Mouse (Mus musculus): ENCODE results near the gene Efcab11.

Efcab11 gene

DNA sequence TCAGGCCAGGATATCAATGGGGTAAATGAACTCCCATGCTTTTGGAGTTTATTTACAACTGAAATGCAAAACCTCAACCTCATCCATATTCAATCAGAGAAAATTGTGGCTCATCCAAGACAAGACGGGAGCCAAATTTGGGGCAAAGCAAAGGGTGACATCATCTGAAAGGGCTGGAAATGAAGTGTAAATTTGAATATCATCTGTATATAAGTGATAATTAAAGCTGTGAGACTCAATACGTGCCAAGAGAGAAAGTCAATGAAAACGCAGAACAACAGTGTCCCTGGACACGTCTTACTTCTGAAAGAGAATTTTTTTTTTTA, 212.4 kb downstream of the Efcab11 start:
- no peak for DNase-seq (ENCODE audit: low spot score)

DNA sequence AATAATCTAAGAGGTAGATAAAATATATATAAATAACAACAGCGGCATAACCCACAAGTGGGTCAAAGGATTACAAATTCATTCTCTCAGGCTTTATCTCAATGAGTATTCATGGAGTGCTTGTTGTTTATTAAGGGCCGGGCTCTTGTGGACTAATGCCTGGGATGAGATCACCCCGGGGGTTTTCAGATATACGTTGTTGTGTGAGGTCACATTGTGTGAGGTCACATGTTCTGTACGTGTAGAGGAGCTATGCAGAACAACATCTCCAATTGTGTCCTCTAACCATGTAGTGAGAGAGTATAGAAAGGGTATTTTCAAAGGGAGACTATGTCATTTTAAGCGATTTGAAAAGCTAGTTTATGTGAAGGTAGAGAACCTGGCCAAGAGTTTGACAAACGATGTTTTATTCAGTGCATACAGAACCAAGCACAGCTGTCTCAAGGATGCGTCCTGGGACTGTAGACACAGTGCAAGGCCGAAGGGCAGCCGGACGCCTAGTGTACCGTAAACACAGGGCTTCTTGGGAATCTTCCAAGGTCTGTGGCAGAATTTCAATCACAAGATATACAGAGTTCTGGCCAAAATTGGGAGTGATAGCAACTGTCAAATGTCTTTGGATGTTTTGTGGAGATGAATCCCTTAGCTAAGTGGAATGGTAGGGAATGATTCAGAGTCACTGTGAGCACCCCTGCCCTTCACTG, 212.9 kb downstream of the Efcab11 start:
- no peak for DNase-seq (ENCODE audit: low spot score)

DNA sequence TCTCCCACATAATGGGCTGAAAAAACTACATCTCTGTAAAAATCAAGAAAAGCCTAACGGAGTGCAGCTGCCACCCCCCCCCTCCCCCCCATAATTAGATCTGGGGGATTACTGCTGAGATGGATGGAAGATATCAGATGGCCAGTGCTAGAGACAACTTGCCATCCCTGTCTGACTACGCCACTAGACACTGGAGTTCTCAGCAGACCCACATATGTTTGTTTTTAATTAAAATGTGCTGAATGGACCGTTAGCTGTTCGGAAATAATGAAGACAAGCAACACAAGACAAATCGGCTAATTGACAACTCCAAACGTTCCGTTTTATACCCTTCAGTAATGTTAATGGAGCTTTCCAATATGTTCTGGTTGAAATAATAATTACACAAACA, 213.5 kb downstream of the Efcab11 start:
- DNase-seq (ENCODE audit: low spot score), result no peak

DNA sequence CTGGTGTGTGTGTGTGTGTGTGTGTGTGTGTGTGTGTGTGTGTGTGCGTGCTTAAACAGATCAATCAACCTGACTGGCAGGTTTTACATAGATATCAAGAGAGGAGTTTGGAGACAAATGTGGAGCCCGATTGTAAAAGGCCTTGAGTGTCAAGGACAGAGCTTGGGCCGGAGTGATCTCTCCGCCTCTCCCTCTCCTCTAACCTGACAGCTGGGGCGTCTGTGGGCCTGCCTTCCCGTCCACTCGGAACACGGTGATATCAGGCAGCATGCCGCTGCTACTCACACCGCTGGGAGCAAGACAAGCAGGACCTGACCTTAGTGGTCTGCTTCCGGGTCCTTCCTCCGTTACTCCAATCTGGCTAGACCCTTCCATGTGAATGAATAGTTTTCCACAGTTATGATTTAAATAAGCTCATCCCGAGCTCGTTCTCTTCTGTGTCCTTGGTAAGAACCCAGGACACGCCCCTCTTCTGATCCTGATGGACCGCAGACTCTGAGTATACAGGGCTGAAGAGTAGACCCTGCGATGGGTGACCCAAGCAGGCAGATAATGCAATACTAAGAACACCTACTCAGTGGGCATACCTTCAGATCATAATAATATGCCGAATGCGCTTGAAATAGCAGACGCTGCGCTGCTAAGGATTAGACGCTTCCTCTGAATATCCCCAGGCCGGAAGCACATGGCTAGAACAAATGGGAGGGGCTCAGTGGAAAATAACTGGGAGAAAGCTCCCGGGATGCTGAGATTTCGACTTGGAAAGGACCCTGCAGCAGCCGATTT, 214.1 kb downstream of the Efcab11 start:
- DNase-seq (ENCODE audit: low spot score), result no peak

DNA sequence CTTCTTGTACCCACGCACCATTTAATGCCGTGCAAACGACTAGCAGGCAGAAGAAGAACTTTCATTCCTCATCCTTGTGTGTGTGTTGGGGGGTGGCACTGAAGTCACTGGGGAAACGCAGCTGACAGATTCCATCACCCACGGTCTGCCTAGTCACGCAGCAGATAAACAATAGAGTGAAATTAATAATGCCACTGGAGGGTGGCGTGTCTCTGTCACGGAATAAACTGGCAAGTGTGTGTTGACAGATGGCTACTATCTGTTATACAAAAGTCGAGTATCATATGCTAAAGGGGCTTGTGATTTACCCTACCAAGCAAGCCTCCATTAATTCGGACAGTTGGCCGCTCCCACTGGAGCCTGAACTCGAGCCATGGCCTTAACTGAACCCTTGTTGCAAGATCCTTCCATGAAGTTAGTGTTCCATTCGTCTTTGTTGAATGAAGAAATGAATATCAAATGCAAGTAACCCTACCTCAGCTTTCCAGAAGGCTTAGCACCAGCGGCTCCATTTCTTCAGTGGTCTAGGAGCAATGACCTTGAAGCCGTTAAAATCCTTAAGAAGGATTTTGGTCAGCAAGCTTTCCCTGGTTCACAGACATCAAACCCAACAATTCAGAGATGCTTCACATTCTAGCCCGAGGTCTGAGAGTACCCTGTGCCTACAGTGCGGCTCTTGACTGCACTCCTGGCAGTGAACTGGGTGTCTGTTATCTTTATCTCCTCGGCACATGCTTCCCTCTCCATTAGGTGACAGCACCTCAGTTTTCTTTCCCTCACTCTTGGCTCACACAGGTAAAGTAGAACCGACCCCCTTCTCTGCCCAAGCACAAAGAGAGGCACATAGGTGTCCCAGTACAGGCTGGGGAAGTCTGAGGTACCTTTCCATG, 229.0 kb downstream of the Efcab11 start:
- no peak for DNase-seq (ENCODE audit: low spot score)

DNA sequence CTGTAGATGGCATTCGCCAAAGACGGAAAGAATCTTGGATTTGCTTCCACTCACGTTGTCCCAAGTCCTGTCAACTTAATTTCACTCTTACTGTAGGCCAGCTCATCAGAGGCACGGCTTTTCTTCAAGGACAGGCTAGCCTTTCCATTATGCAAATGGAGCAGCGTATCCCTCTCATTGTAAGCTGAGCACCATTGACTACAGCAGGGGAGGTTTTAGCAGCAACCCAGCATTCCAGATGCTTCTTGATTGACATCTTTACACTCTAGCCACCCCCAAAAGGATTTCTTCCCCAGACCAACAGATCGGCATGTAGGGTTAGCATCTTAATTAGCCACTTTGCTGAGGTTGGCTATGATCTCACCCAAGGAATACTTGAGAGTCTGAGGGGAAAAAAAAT, 231.8 kb downstream of the Efcab11 start:
- DNase-seq (ENCODE audit: low spot score), result no peak

DNA sequence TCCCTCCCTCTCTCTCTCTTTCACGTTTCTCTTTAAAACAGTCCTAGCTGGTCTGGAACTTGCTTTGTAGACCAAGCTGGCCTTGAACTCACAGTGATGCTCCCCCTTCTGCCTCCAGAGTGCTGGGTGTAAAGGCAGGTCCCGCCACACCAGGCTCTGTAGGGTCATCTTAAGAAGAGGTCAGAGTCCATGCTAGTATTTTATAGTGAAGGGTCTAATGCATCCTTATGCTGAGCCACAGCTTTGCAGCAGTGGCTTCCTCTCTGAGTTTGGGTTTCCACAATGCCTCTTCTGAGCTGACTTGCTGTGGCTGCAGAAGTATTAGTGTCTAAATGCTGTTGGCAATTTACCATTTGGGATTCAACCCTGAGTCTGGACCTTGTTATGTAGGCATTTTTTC, 234.5 kb downstream of the Efcab11 start:
- no peak for DNase-seq (ENCODE audit: low spot score)

DNA sequence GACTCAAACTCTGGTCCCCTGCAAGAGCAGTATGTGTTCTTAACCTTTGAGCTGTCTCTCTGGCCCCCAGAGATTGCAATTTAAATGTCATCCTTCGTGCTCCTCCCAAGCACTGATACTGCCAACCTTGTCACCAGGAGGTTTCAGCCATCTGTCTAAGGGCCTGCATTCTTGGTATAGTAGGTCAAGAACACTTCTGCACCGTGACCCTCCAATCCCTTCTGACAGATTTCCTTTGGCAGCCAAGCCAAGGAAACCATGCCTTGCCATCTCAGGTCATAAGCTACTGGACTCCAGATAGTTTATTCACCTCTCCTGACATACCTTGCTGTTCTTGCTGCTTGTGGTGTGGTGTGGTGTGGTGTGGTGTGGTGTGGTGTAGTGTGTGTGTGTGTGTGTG, 235.5 kb downstream of the Efcab11 start:
- no peak for DNase-seq (ENCODE audit: low spot score)

DNA sequence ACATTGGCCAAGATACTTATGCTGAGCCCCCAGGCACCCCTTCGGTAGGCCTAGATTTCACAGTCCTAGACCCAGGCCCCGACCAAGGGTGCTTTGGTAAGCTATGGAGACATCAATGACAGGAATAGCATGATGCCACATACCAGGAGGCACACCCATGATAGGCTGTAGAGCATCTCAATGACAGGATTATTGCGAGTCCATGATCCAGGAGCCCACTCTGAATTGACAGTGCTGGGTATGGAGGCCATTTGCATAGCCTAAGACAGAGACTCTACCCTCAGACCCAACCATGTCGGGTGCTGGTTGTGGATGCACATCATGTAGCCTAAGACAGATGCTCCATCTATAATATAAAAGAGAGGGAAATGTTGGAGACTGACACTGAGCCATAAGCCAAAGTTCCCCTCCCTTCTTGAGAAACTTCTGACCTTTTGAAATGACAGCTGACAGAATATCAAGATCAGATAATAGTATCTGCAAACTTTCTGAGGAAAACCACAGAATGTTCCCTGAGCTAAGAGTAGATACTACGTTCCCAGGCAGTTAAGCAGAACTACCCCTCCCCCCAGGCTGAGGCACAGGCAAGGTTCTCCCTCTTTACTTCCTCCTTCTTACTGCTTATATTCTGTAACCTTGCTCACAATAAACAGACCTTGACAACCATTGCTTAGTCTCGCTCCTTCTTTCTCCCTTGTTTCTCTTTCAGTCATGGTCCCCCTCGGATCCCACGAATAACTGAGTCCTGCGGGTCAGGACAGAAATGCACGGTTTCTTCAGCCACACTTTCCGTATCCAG, 237.5 kb downstream of the Efcab11 start:
- no peak for DNase-seq (ENCODE audit: low spot score)

DNA sequence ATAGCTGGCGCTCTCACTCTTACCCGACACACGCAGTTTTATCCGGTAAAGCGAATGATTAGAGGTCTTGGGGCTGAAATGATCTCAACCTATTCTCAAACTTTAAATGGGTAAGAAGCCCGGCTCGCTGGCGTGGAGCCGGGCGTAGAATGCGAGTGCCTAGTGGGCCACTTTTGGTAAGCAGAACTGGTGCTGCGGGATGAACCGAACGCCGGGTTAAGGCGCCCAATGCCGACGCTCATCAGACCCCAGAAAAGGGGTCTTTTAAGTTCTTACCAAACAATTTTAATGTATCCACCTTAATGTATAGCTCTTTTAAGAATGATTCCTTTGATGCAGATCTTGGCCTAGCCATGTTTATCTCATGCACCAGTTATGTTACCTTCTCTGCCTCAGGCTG, 238.8 kb downstream of the Efcab11 start:
- peak; percentile 37 for DNase-seq (ENCODE audit: low spot score)

DNA sequence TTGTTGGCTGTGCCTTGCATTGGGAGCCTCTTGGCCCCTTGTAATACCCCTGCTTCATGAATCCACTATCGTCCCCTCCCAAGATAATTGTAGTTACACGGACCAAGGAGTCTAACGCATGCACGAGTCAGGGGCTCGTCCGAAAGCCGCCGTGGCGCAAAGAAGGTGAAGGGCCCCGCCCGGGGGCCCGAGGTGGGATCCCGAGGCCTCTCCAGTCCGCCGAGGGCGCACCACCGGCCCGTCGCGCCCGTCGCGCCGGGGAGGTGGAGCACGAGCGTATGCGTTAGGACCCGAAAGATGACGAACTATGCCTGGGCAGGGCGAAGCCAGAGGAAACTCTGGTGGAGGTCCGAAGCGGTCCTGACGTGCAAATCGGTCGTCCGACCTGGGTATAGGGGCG, 239.3 kb downstream of the Efcab11 start:
- no peak for DNase-seq (ENCODE audit: low spot score)
